Mouse (Mus musculus): ENCODE results near the gene Csnk1g1. TPM values are rescaled to one million over a fixed set of nuclear protein-coding genes. Genes with fewer than 3 reads are reported as not detected.

Gene Csnk1g1
- polyA plus RNA-seq (2012; ENCODE audit: insufficient read depth, insufficient read length, missing spikeins), result 3.8 and 6.7 TPM in 2 replicates

DNA sequence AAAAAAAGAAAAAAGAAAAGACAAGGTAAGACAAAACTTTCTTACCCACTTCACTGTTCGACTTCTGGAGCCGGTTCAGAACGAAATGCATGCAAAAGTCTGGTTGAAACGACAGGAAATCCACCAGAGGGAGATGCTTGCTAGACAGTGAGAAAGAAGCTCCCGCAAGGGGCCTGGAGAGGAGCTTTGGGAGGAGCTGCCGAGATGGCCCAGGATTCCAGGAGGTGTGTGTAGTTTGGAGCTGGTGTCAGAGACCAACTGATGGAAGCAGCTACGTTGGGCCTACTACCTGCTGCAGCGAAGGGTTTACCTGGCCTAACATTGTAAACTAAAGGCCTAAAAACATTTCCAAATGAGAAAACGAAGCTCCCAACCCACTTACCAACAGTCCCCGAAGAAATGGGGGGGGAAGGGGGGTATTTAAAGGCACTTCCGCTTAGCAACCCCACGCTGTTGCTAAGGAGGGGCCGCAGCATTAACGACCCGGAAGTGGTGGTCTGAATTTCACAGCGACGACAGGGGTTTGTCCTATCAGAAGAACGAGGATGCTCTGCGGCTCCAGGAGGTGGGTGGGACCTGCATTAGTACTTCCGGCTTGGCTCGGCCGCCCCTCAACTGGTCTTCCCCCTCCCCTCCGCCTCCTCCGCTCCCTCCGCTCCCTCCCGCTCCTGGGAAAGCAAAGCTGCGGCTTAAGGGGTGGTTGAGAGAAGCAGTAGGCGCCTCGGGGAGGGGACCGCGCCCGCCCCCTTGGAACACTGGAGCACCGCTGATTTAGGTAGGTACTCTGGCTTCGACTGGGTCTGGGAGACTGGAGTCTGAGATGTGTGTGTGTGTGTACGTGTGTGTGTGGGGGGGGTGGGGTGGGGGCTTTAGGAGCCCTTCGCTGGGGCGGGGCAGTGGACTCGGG, at the start of gene Csnk1g1, which contains the start of gene Trip4:
Gene Csnk1g1 (plus strand): TSS at position 531 of the 907 bp plus-strand sequence.
Gene Trip4 (minus strand): TSS at position 401 of the 907 bp plus-strand sequence.
- Histone ChIP-seq H3K4me3 (ENCODE audit: insufficient read depth, low read depth, low read length) (peak within 1 kb of the TSS; percentile 80), H3K4me1 (ENCODE audit: control insufficient read depth, insufficient read depth, insufficient read length, low read length) (no peaks in the 10 kb centered on the region), H3K27ac (replicated peaks; ENCODE audit: low read depth, low read length) (peak within 1 kb of the TSS; percentile 49)

DNA sequence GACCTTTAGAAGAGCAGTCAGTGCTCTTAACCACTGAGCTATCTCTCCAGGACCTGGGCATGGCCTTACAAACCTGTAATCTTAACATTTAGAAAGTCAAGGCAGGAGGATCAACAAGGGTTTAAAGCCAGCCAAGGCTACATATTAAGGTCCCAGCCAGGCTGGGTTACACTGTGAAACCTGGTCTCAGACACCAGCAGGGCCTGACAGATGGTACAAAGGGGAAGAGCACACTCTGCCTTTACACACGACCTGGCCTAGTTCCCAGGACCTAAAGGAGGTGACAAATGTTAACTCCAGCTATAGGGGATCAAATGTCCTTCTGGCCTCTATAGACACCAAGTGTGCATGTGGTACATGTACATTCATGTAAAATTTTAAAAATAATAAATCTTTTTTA, 49.1 kb upstream of the Csnk1g1 start:
- H3K27ac ChIP-seq (replicated peaks; ENCODE audit: low read depth, low read length), result no peak overlapping the region
- no peak overlapping the region for H3K4me3 ChIP-seq (ENCODE audit: insufficient read depth, low read depth, low read length)
- H3K4me1 ChIP-seq (ENCODE audit: control insufficient read depth, insufficient read depth, insufficient read length, low read length), result no peaks in the 10 kb centered on the region

DNA sequence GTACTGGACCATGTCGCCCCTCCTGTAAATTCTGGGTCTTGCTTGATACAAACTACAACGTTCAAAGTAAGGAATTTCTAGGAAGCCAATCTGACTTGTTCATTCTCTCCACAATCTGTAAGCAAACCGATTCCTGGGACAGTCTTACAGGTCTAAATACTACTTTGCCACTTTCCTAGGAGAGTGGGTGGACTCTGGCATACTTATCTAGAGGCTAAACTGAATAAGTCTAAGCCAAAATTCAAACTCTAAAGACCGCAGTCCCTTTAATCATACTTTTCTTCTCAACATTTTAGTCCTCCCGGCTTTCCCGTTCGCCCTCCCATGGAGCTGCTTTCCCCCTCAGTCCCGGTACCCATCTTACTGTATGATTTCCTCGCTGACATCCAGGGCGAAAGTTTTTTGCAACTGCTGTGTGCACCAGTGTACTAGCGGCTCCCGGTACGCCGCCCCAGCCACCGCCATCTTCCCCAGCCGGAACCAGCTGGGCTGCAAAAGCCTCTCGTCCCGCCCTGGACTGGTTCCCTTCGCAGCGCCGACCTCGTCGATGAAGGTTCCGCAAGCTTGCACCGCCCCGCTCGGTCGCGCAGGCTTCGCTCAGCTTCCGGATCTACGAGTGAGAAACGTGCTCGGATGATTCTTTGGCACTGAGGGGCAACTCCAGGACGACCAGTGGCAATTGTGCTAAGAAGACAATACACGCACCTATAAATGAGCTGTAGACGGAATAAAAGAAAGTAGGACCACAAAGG, 24.0 kb upstream of the Csnk1g1 start:
- peak overlapping the region; percentile 45 for H3K27ac ChIP-seq (replicated peaks; ENCODE audit: low read depth, low read length)

DNA sequence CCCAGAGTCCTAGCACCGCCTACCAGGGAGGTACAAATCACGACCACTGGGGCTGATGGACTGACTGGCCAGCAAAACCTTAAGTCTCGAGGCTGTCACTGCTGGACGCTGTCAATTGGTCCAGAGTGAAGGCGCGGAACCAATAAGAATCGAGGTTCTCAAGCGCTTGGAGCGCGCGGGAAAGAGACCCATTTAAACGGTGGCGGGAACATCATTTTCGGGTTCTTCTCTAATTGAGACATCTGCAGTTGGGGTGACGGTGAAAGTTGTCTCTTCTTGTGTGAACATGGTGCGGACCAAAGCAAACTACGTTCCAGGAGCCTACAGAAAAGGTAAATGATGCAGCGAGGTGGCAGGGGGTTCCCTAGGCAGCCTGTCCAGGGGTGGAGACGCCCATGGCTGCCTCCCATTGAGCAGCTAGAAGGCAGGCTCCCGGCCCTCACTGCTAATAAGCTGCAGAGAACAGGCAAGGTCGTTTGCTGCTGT, 18.5 kb upstream of the Csnk1g1 start, which contains the start of gene Pclaf:
Gene Pclaf (plus strand): TSS at position 95 of the 486 bp plus-strand sequence.
- Histone ChIP-seq H3K27ac (replicated peaks; ENCODE audit: low read depth, low read length) (no peak within 1 kb of the TSS), H3K4me1 (ENCODE audit: control insufficient read depth, insufficient read depth, insufficient read length, low read length) (no peaks in the 10 kb centered on the region), H3K4me3 (ENCODE audit: insufficient read depth, low read depth, low read length) (peak within 1 kb of the TSS; percentile 42)

More for the DNA sequence above, 24.0 kb upstream of the Csnk1g1 start:
- no peaks in the 10 kb centered on the region for H3K4me1 ChIP-seq (ENCODE audit: control insufficient read depth, insufficient read depth, insufficient read length, low read length)
- H3K4me3 ChIP-seq (ENCODE audit: insufficient read depth, low read depth, low read length), result peak overlapping the region; percentile 66

DNA sequence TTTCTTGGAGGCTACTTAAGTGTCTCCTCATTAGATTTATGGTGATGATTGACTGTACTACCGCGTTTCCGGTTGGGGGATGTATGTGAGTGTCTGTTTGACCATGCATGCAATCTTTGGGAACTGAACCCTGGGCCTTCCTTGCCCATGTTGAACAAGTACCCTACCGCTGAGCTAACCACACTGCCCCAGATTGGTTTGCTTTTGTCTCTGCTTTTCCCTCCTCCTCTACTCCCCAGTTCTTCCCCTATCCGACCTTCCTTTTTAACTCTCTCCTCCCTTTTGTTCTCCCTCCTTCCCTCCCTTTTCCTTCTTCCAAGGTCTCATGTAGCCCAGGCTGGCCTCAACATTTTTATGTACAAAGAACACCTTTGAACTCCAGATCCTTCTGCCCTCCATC, 17.6 kb upstream of the Csnk1g1 start:
- Histone ChIP-seq H3K4me1 (ENCODE audit: control insufficient read depth, insufficient read depth, insufficient read length, low read length) (no peaks in the 10 kb centered on the region), H3K27ac (replicated peaks; ENCODE audit: low read depth, low read length) (no peak overlapping the region), H3K4me3 (ENCODE audit: insufficient read depth, low read depth, low read length) (no peak overlapping the region)

DNA sequence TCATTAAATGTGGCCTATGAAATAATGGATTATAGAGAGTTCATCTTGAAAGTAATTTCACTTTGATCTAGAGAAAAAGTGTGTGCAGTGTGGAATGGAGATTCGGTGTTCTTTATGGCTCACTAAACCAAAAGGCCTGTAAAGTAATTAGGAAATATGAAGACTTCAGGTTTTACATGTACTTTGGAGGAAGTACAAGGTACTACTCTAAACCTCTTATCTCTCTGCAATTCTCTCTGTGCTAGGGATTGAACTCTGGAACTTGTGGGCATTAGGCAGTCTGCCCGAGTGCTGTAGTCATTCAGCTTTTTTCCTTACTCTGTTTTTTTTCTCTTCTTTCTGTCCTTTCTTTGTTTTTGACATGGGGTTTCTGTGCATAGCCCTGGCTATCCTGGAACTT, 11.7 kb upstream of the Csnk1g1 start:
- Histone ChIP-seq H3K4me1 (ENCODE audit: control insufficient read depth, insufficient read depth, insufficient read length, low read length) (no peaks in the 10 kb centered on the region), H3K27ac (replicated peaks; ENCODE audit: low read depth, low read length) (no peak overlapping the region), H3K4me3 (ENCODE audit: insufficient read depth, low read depth, low read length) (no peak overlapping the region)

DNA sequence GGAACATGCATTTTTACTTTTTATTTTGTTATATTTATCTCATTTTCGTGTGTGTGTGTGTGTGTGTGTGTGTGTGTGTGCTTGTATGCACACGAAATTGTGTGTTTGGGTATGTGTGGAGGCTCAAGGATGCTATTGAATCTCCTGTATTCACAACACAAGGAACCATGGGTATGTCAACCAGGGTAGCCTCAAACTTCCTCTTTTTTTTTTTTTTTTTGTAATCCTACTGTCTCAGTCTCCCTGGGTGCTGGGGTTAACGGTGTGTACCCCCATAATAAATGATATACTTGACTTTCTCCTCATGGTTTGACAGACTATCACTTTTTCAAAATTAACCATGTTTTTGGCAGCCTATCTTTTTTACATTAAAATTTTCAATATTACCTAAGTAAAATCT, 5.8 kb upstream of the Csnk1g1 start:
- no peaks in the 10 kb centered on the region for H3K4me1 ChIP-seq (ENCODE audit: control insufficient read depth, insufficient read depth, insufficient read length, low read length)
- no peak overlapping the region for H3K27ac ChIP-seq (replicated peaks; ENCODE audit: low read depth, low read length)
- no peak overlapping the region for H3K4me3 ChIP-seq (ENCODE audit: insufficient read depth, low read depth, low read length)

DNA sequence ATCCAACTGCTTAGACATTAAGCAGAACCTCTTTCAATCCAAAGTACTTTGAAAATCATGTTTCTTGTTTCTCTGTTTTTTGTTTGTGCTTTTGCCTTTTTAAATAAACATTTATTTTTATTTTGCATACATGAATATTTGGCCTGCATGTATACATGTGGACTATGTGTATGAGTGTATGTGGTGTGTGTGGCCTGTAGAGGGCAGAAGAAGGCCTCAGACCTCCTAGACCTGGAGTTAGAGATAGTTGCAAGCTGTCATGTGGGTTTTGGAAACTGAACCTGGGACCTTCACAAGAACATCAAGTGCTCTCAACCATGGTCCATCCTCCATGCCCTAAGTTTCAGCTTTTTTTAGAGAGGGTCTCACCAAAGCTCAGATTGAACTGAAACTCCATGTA, 5.3 kb upstream of the Csnk1g1 start:
- H3K4me1 ChIP-seq (ENCODE audit: control insufficient read depth, insufficient read depth, insufficient read length, low read length), result no peaks in the 10 kb centered on the region
- no peak overlapping the region for H3K27ac ChIP-seq (replicated peaks; ENCODE audit: low read depth, low read length)
- no peak overlapping the region for H3K4me3 ChIP-seq (ENCODE audit: insufficient read depth, low read depth, low read length)

DNA sequence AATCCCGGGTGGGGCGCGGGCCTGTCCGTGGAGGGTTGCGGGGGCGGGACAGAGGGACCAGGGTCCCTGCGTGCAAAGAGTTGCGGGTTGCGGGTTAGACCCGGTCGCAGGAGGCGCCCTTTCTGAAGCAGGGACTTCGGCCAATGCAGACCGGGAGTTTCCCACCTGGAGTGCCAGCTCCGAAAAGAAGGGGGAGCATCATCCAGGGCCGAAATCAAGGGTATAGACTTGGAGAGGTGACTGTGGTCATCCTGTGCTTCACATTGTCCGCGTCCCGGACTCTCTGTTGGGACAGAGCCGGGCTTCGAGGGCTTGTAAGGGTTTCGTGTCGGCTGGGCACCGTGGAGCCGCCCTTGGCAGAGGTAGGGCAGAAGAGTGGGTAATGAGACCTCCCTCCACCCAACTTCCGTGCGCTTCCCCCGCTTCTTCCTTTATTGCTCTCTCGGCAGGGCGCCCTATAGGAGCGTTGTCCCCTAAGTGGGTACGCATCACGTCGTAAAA, 627 bp downstream of the Csnk1g1 start:
- peak overlapping the region; percentile 49; the same call in 1 of the 2 replicates for H3K27ac ChIP-seq (replicated peaks; ENCODE audit: low read depth, low read length)
- no peaks in the 10 kb centered on the region for H3K4me1 ChIP-seq (ENCODE audit: control insufficient read depth, insufficient read depth, insufficient read length, low read length)
- peak overlapping the region; percentile 80 for H3K4me3 ChIP-seq (ENCODE audit: insufficient read depth, low read depth, low read length)

DNA sequence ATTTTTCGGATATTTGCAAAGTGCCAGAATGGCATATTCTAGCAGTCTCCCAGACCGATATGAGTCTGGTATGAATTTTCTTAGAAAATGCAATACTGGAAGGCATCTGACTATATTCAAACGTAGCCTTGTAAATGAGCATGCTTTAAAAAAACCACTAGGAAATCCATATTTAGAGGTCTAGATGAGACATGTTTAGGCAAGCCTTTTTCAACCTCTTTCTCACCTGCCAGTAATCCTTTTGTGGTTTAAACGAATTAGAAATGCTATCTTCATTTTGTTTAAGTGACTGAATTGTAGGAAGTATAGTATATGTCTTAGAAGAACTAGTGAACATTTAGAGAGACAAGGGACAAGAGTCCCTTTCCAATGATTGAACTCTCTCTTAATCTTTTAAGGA, 1.1 kb downstream of the Csnk1g1 start:
- Histone ChIP-seq H3K4me1 (ENCODE audit: control insufficient read depth, insufficient read depth, insufficient read length, low read length) (no peaks in the 10 kb centered on the region), H3K4me3 (ENCODE audit: insufficient read depth, low read depth, low read length) (peak overlapping the region; percentile 80), H3K27ac (replicated peaks; ENCODE audit: low read depth, low read length) (peak overlapping the region; percentile 49; the same call in 1 of the 2 replicates)

DNA sequence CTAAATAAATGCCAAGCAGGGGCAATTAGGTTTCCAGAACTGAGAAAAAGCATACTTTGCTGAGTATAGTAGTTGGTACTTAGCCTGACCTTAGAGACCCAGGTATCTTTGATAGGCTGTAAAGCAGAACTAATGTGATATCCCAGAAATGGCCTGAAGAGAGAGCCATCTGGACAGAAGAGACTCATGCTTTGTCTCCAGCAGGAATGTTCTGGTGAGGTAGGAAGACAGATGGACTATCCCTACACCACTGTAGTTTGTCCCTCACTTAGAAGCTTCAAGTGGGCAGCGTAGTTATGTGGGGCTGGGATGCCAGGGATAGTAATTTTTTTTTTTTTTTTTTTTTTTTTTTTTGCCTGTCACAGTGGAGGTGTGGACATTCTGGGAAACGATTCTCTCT, 5.3 kb downstream of the Csnk1g1 start:
- no peak overlapping the region for H3K27ac ChIP-seq (replicated peaks; ENCODE audit: low read depth, low read length)
- no peaks in the 10 kb centered on the region for H3K4me1 ChIP-seq (ENCODE audit: control insufficient read depth, insufficient read depth, insufficient read length, low read length)
- no peak overlapping the region for H3K4me3 ChIP-seq (ENCODE audit: insufficient read depth, low read depth, low read length)

DNA sequence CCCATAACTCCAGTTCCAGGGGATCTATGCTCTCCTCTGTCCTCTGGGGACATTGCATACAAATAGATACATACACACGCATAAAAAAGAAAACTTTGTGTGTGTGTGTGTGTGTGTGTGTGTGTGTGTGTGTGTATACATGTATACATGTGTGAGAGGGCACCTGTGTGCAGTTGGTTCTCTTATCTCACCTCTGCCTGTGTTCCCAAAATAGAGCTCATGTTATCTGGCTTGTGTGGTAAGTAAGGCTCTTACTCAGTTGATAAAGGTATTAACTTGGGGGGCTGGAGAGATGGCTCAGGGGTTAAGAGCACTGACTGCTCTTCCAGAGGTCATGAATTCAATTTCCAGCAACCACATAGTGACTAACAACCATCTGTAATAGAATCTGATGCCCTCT, 8.3 kb downstream of the Csnk1g1 start:
- Histone ChIP-seq H3K4me1 (ENCODE audit: control insufficient read depth, insufficient read depth, insufficient read length, low read length) (no peaks in the 10 kb centered on the region), H3K27ac (replicated peaks; ENCODE audit: low read depth, low read length) (no peak overlapping the region), H3K4me3 (ENCODE audit: insufficient read depth, low read depth, low read length) (no peak overlapping the region)

DNA sequence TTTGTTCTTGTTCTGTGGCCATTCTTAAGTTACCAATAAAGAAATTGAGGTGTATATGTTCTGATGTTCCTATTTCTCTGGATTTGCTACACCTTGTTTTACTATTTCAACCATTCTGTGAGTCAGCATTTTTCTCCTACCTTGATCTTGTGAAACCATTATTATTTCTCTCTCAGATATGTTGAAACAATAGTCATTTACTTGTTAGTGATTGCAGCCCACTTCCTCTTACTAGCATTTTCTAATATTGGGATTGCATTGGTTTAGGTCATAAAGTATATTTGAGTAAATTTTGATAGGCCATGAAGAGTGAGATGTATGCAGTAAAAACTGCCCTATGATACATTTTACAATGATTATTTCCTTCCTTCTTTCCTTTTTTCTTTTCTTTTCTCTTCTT, 19.7 kb downstream of the Csnk1g1 start:
- Histone ChIP-seq H3K4me1 (ENCODE audit: control insufficient read depth, insufficient read depth, insufficient read length, low read length) (no peaks in the 10 kb centered on the region; the same call in 1 of the 2 replicates), H3K4me3 (ENCODE audit: insufficient read depth, low read depth, low read length) (no peak overlapping the region), H3K27ac (replicated peaks; ENCODE audit: low read depth, low read length) (no peak overlapping the region)

DNA sequence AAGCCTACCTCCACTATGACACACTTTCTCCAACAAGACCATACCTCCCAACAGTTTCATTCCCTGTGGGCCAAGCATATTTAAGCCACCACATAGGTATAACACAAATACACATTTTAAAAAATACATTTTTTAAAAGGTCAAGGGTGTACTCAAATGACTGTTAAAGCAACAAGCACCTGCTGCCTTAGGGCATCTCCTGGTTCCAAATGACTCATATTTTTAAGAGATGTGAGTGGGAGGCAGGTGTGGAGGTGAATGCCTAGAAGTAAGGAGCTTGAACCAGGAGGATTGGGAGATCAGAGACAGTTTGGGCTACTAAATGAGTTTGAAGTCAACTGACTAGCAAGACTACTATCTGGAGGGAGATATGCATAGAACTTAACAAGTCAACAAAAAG, 21.1 kb downstream of the Csnk1g1 start:
- Histone ChIP-seq H3K27ac (replicated peaks; ENCODE audit: low read depth, low read length) (no peak overlapping the region), H3K4me1 (ENCODE audit: control insufficient read depth, insufficient read depth, insufficient read length, low read length) (no peaks in the 10 kb centered on the region; the same call in 1 of the 2 replicates)

DNA sequence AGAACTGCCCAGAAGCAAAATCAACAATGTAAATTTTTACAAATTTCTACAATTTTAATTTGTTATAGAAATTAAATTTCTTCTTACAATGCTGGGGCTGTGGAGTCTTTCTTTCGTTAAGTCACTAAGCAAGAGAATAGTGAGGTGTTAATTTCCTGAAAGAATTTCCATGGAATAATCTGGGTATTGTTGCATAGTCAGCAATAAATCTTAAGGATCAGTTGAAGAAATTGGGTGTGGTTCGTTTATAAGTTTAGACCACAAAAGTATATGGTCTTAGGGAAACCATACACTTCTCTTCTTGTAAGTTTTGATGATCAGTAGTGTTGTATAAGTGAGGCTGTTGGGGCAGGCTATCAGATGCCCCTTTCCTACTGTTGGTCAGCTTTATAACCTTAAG, 28.8 kb downstream of the Csnk1g1 start:
- no peak overlapping the region for H3K27ac ChIP-seq (replicated peaks; ENCODE audit: low read depth, low read length)

More for the DNA sequence above, 21.1 kb downstream of the Csnk1g1 start:
- H3K4me3 ChIP-seq (ENCODE audit: insufficient read depth, low read depth, low read length), result no peak overlapping the region

More for the DNA sequence above, 28.8 kb downstream of the Csnk1g1 start:
- H3K4me3 ChIP-seq (ENCODE audit: insufficient read depth, low read depth, low read length), result no peak overlapping the region
- no peaks in the 10 kb centered on the region for H3K4me1 ChIP-seq (ENCODE audit: control insufficient read depth, insufficient read depth, insufficient read length, low read length)

All from brown adipose tissue, adult 24 weeks (tissue).